Mouse (Mus musculus) forebrain, postnatal 0 days (tissue): ENCODE data around the gene Slc25a28. TPM values are rescaled to one million over a fixed set of nuclear protein-coding genes. Genes with fewer than 3 reads are reported as not detected.

Source experiments
- ATAC-seq: fragments of 200-750 bp; cut with Nextera tagmentation; 2 replicates; pipeline ENCODE4 v1.8.0; 2017; ENCODE audit warnings: mild to moderate bottlenecking, moderate library complexity
- DNase-seq: peaks from one replicate; pipeline ENCODE4 v3.0.0-alpha.2; 2015
- H3K27ac ChIP-seq: fragments of 300-500 bp; sonication (generic); 2 replicates; pipeline ENCODE4 v1.5.1; 2014; ENCODE audit warnings: low read depth, mild to moderate bottlenecking, antibody characterized with exemption, low read length, moderate library complexity, mixed read lengths
- H3K27me3 ChIP-seq: fragments of 300-500 bp; sonication (generic); 2 replicates; pipeline ENCODE4 v1.6.1; 2014; ENCODE audit warnings: mild to moderate bottlenecking, low read length, mixed read lengths; ENCODE audit not compliant: insufficient read depth
- H3K36me3 ChIP-seq: fragments of 300-500 bp; sonication (generic); 2 replicates; pipeline ENCODE4 v1.6.1; 2014; ENCODE audit warnings: mild to moderate bottlenecking, moderate library complexity; ENCODE audit not compliant: insufficient read depth
- H3K4me1 ChIP-seq: fragments of 300-500 bp; sonication (generic); 2 replicates; pipeline ENCODE4 v1.6.1; 2014; ENCODE audit warnings: antibody characterized with exemption; ENCODE audit not compliant: insufficient read depth
- H3K4me2 ChIP-seq: fragments of 300-500 bp; sonication (generic); 2 replicates; pipeline ENCODE4 v1.6.1; 2014; ENCODE audit warnings: low read depth, mild to moderate bottlenecking, moderate library complexity
- H3K4me3 ChIP-seq: fragments of 300-500 bp; sonication (generic); 2 replicates; pipeline ENCODE4 v1.5.1; 2014; ENCODE audit warnings: low read depth, low read length, mixed read lengths
- H3K9ac ChIP-seq: fragments of 300-500 bp; sonication (generic); 2 replicates; pipeline ENCODE4 v1.6.1; 2014; ENCODE audit warnings: mild to moderate bottlenecking
- H3K9me3 ChIP-seq: fragments of 300-500 bp; sonication (generic); 2 replicates; pipeline ENCODE4 v1.6.1; 2016; ENCODE audit warnings: low read length
- CTCF ChIP-seq: sonication (generic); IDR thresholded peaks from 2 replicates; pipeline ENCODE4 v1.5.1; 2016; ENCODE audit warnings: antibody characterized with exemption, control low read depth, low read depth
- WGBS: fragments of 180-500 bp; shearing (Covaris S2); extraction: QIAGEN DNeasy Blood & Tissue Kit; methylation state at CpG from one replicate; pipeline ENCODE4 v1.1.7; 2014; 5-methylcytosine and 5-hydroxymethylcytosine counted together
- polyA plus RNA-seq: library from polyadenylated mRNA; unstranded; fragments of >200 nt; fragmentation: Nextera tagmentation; extraction: Ambion mirVana; gene quantifications from 2 replicates; pipeline ENCODE4 v1.2.1, GENCODE M21; 2015
- total RNA-seq: library from RNA; depleted of rRNA; stranded (reverse); fragments of >200 nt; gene quantifications from 2 replicates; pipeline ENCODE4 v1.2.3, GENCODE M21; 2014; rRNA removed

The Slc25a28 gene
- total RNA-seq (45.2 and 67.2 TPM in 2 replicates), polyA plus RNA-seq (13.1 and 15.6 TPM in 2 replicates)

DNA sequence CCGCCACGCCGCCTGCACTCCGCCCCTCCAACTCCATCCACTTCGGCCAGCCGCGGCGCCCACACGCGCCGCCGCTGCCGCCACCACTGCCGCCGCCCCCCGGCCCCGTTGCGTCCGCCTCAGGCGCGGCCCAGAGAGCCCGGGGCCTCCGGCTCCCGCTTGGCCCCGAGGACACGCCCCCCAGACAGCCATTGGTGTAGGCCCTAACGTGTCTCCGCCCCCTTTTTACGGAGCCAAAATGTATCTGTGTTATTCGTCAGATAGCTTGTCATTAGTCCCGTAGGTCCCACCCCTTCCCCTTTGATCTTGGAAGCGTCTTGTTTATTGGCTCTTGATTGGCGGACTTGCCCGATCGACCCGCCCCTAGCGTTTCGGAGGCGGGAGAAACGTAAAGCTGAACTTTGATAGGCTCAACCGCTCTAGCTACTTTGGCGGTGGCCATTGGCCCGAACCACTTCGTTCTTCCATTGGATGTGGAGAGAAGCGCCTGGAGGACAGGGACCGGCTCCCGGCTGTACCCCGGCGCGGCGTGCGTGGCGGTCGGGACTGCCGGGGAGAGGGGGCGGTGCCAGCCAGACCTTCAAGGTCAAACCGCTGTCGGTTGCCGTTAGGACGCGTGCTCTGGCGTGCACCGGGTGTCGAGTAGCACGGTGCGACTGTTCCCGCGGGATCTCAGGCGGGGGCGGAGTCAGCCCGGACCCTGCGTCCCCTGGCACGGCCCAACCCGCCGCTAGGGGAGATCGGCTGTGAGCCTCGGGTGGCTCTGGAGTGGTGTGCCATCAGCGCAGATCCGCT lies at the start of gene Slc25a28:
TSS of gene Slc25a28 (minus strand) at position 152 of the 795 bp plus-strand sequence.
- H3K36me3 ChIP-seq = no peaks in the 10 kb centered on the region
- TF ChIP-seq CTCF = peak; percentile 92

GRCm38 (mm10) chr19:43724194-43724593 lies 49.5 kb upstream of the Slc25a28 start:
- no peaks in the 10 kb centered on the region for H3K27me3 ChIP-seq
- no peak for ATAC-seq
- H3K9me3 ChIP-seq = no peaks in the 10 kb centered on the region
- H3K27ac ChIP-seq = no peak overlapping the region
- H3K4me2 ChIP-seq = no peak overlapping the region
- DNase-seq = no peak
- no peaks in the 10 kb centered on the region for H3K4me1 ChIP-seq
- peaks cover 73% of the 10 kb centered on the region for H3K36me3 ChIP-seq
- no peak overlapping the region for H3K9ac ChIP-seq
- no peak overlapping the region for H3K4me3 ChIP-seq
- no peak for TF ChIP-seq CTCF
- 92% methylated on average over 20 of the region's 20 CpGs for WGBS

More for the DNA sequence above, at the start of gene Slc25a28:
- Histone ChIP-seq H3K4me3 (peak within 1 kb of the TSS; percentile 98), H3K9ac (peak within 1 kb of the TSS; percentile 89), H3K4me1 (peaks cover 17% of the 10 kb centered on the region), H3K27ac (peak within 1 kb of the TSS; percentile 96), H3K27me3 (no peaks in the 10 kb centered on the region), H3K9me3 (no peaks in the 10 kb centered on the region), H3K4me2 (peak within 1 kb of the TSS; percentile 89)
- DNase-seq = peak; percentile 98
- peak; percentile 96 for ATAC-seq
- WGBS = 2% methylated on average over 69 of the region's 79 CpGs

GRCm38 (mm10) chr19:43723501-43723900 lies 48.8 kb upstream of the Slc25a28 start:
- no peak overlapping the region for H3K4me3 ChIP-seq
- no peak for TF ChIP-seq CTCF
- no peak for ATAC-seq
- H3K4me1 ChIP-seq = no peaks in the 10 kb centered on the region
- H3K27ac ChIP-seq = no peak overlapping the region
- 81% methylated on average over 10 of the region's 10 CpGs for WGBS
- DNase-seq = no peak
- H3K9me3 ChIP-seq = no peaks in the 10 kb centered on the region
- no peaks in the 10 kb centered on the region for H3K27me3 ChIP-seq
- no peak overlapping the region for H3K9ac ChIP-seq
- H3K4me2 ChIP-seq = no peak overlapping the region
- peaks cover 71% of the 10 kb centered on the region for H3K36me3 ChIP-seq

DNA sequence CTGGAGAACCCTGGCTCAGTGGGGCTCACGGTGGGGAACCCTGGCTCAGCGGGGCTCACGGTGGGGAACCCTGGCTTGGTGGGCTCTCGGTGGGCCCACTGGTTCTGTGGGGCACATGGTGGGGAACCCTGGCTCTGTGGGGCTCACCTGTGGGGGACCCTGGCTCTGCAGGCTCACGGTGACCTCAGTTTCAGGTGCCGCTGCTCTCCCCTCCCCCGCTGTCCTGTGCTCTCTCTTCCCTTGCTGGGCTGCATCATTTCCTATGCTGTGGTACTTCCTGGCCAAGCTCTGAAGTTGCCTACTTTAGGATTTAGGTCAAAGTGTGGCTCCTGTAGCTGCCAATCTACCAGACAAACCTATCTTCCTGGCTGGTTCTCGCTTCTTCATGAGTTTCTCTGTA lies 48.2 kb upstream of the Slc25a28 start:
- WGBS = 75% methylated on average over 8 of the region's 8 CpGs
- no peak overlapping the region for H3K27ac ChIP-seq
- DNase-seq = no peak
- ATAC-seq = no peak
- no peak overlapping the region for H3K4me3 ChIP-seq
- H3K4me1 ChIP-seq = no peaks in the 10 kb centered on the region
- no peak for TF ChIP-seq CTCF
- H3K9me3 ChIP-seq = no peaks in the 10 kb centered on the region
- H3K4me2 ChIP-seq = no peak overlapping the region
- H3K9ac ChIP-seq = no peak overlapping the region
- no peaks in the 10 kb centered on the region for H3K27me3 ChIP-seq
- peaks cover 70% of the 10 kb centered on the region for H3K36me3 ChIP-seq

DNA sequence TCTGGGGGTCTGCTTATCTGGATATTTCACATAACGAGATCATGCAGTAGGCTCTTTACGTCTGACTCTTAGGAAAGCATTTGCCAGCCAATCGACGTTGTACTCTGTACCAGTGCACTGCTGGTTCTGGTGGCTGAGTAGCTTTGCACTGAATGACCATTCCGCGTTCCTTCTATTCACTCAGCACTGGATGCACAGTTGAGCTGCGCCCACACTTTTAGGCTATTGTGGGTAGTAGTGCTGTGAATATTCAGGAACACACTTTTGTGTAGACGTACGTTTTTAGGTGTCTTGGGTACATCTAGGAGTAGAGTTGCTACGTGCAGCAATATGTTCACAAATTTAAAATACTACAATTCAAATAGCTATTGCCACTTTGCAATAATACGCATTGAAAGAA lies 45.4 kb upstream of the Slc25a28 start:
- Histone ChIP-seq H3K4me3 (no peak overlapping the region), H3K36me3 (peaks cover 64% of the 10 kb centered on the region), H3K27ac (no peak overlapping the region), H3K9ac (no peak overlapping the region), H3K27me3 (no peaks in the 10 kb centered on the region), H3K4me2 (no peak overlapping the region), H3K4me1 (no peaks in the 10 kb centered on the region), H3K9me3 (no peaks in the 10 kb centered on the region)
- DNase-seq (no peak), ATAC-seq (no peak)
- WGBS = 92% methylated on average over 11 of the region's 11 CpGs
- no peak for TF ChIP-seq CTCF

DNA sequence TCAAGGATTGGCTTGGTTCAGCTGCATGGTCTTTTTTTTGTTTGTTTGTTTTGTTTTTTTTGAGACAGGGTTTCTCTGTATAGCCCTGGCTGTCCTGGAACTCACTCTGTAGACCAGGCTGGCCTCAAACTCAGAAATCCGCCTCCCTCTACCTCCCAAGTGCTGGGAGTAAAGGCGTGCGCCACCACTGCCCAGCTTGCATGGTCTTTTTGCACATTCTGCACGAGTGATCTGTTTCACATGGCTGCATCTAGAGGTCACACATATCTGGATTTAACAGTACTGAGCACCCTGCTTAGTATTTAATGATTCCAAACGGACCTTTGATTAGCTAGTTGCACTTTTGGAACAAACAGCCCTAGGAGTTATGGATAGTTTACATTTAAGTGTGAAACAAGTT lies 37.3 kb upstream of the Slc25a28 start:
- 81% methylated on average over 5 of the region's 5 CpGs for WGBS
- ATAC-seq = no peak
- H3K9me3 ChIP-seq = no peaks in the 10 kb centered on the region

GRCm38 (mm10) chr19:43711159-43711916 lies 36.7 kb upstream of the Slc25a28 start:
- no peaks in the 10 kb centered on the region for H3K4me1 ChIP-seq
- H3K9ac ChIP-seq = no peak overlapping the region
- DNase-seq (no peak), ATAC-seq (no peak)
- no peak overlapping the region for H3K4me3 ChIP-seq
- no peak overlapping the region for H3K4me2 ChIP-seq
- H3K27ac ChIP-seq = no peak overlapping the region
- no peaks in the 10 kb centered on the region for H3K9me3 ChIP-seq
- H3K27me3 ChIP-seq = no peaks in the 10 kb centered on the region
- no peak for TF ChIP-seq CTCF
- H3K36me3 ChIP-seq = peaks cover 21% of the 10 kb centered on the region
- 61% methylated on average over 22 of the region's 22 CpGs for WGBS

More for the DNA sequence above, 37.3 kb upstream of the Slc25a28 start:
- Histone ChIP-seq H3K27me3 (no peaks in the 10 kb centered on the region), H3K9ac (no peak overlapping the region), H3K27ac (no peak overlapping the region), H3K4me1 (no peaks in the 10 kb centered on the region), H3K36me3 (peaks cover 25% of the 10 kb centered on the region), H3K4me2 (no peak overlapping the region), H3K4me3 (no peak overlapping the region)
- no peak for TF ChIP-seq CTCF
- no peak for DNase-seq
